Mouse (Mus musculus): ENCODE results near the gene Cdk2ap1. TPM values are rescaled to one million over a fixed set of nuclear protein-coding genes. Genes with fewer than 3 reads are reported as not detected.
A peak's percentile ranks its signal among the peaks of the same experiment; 100 is the strongest.
"Not testable (repeated sequence)": the region's sequence is repeated elsewhere in the genome, so short reads cannot be mapped to it uniquely, and the experiment has no call there.

Gene Cdk2ap1
- total RNA-seq, 2 experiments from 2014 or later: 142 to 166 TPM

GRCm38 (mm10) chr5:124300132-124300531 is 62.8 kb downstream of the Cdk2ap1 start:
- intact Hi-C loops (cut with DNase I): no loop called here
- DNase-seq: no peak

GRCm38 (mm10) chr5:124299307-124299706 is 63.6 kb downstream of the Cdk2ap1 start:
- intact Hi-C loops (cut with DNase I): not testable (repeated sequence)
- peak; percentile 10 to 43 for DNase-seq

GRCm38 (mm10) chr5:124296475-124296874 is 66.4 kb downstream of the Cdk2ap1 start:
- intact Hi-C loops (cut with DNase I): no loop called here

More at GRCm38 (mm10) chr5:124296475-124296874, 66.4 kb downstream of the Cdk2ap1 start:
- no peak for DNase-seq

Other genes with a start within 250 kb of the Cdk2ap1 start
- 10 to 100 TPM; 42.1 to 49.0 TPM for gene Arl6ip4, start 247.0 kb downstream of the Cdk2ap1 start, total RNA-seq (2021)
- 10 to 100 TPM; 47.9 to 52.4 TPM for gene Pitpnm2, start 113.3 kb downstream of the Cdk2ap1 start, total RNA-seq (2021)
- 1 to 10 TPM; 6.0 to 6.8 TPM for gene Mphosph9, start 35.1 kb downstream of the Cdk2ap1 start, total RNA-seq (2021)
- gene 2810006K23Rik, start 35.0 kb downstream of the Cdk2ap1 start, total RNA-seq (2021): 10 to 100 TPM; 11.7 to 11.9 TPM
- 10 to 100 TPM; 66.7 to 70.9 TPM for gene Sbno1, start 62.9 kb upstream of the Cdk2ap1 start, total RNA-seq (2021)
- 100 to 1,000 TPM; 161 to 185 TPM for gene Kmt5a, start 76.8 kb upstream of the Cdk2ap1 start, total RNA-seq (2021)
- 1 to 10 TPM; 8.8 to 9.5 TPM for gene Rilpl2, start 115.3 kb upstream of the Cdk2ap1 start, total RNA-seq (2021)
- gene Snrnp35, start 120.1 kb upstream of the Cdk2ap1 start, total RNA-seq (2021): 10 to 100 TPM in 1 of 2 experiments, 1 to 10 TPM in 1; 9.6 to 13.1 TPM
- gene Rilpl1, start 168.3 kb upstream of the Cdk2ap1 start, total RNA-seq (2021): 100 to 1,000 TPM; 167 to 179 TPM
- 100 to 1,000 TPM; 170 to 175 TPM for gene Tmed2, start 177.6 kb upstream of the Cdk2ap1 start, total RNA-seq (2021)
- gene Ddx55, start 189.8 kb upstream of the Cdk2ap1 start, total RNA-seq (2021): 1 to 10 TPM; 5.4 to 6.7 TPM
- 10 to 100 TPM; 33.7 to 37.2 TPM for gene Eif2b1, start 216.0 kb upstream of the Cdk2ap1 start, total RNA-seq (2021)
- 10 to 100 TPM; 20.2 to 22.1 TPM for gene Gtf2h3, start 216.1 kb upstream of the Cdk2ap1 start, total RNA-seq (2021)